Mouse (Mus musculus): ENCODE measurements around the gene Timp2. TPM values are rescaled to one million over a fixed set of nuclear protein-coding genes. Genes with fewer than 3 reads are reported as not detected.

The Timp2 gene
- polyA plus RNA-seq, 1 experiment from 2014 or later = 117 TPM

- Histone ChIP-seq H3K4me3 (no peak overlapping the region), H3K36me3 (peaks cover 18% of the 10 kb centered on the region), H3K9me3 (no peaks in the 10 kb centered on the region), H3K4me1 (peaks cover 91% of the 10 kb centered on the region), H3K27me3 (no peaks in the 10 kb centered on the region), H3K9ac (peak overlapping the region; percentile 40; the same call in 1 of the 2 replicates), H3K4me2 (peak overlapping the region; percentile 22; the same call in 1 of the 2 replicates), H3K27ac (no peak overlapping the region; the same call in 1 of the 2 replicates)
- ATAC-seq (ENCODE audit: insufficient number of reproducible peaks, insufficient read depth, low FRiP score, low TSS enrichment, low read depth) = no peak
- WGBS = 87% methylated on average over 5 of the region's 5 CpGs
Measured at GRCm38 (mm10) chr11:118349494-118349893, 6.0 kb downstream of the Timp2 start.

GRCm38 (mm10) chr11:118348877-118349276 lies 6.7 kb downstream of the Timp2 start:
- no peak overlapping the region for H3K4me3 ChIP-seq
- peak overlapping the region; percentile 40 for H3K9ac ChIP-seq
- no peak for ATAC-seq (ENCODE audit: insufficient number of reproducible peaks, insufficient read depth, low FRiP score, low TSS enrichment, low read depth)
- peaks cover 18% of the 10 kb centered on the region for H3K36me3 ChIP-seq
- peak overlapping the region; percentile 71 for H3K27ac ChIP-seq
- peaks cover 90% of the 10 kb centered on the region for H3K4me1 ChIP-seq
- no peaks in the 10 kb centered on the region for H3K9me3 ChIP-seq
- 57% methylated on average over 5 of the region's 5 CpGs for WGBS
- H3K27me3 ChIP-seq = no peaks in the 10 kb centered on the region
- H3K4me2 ChIP-seq = peak overlapping the region; percentile 22; the same call in 1 of the 2 replicates

DNA sequence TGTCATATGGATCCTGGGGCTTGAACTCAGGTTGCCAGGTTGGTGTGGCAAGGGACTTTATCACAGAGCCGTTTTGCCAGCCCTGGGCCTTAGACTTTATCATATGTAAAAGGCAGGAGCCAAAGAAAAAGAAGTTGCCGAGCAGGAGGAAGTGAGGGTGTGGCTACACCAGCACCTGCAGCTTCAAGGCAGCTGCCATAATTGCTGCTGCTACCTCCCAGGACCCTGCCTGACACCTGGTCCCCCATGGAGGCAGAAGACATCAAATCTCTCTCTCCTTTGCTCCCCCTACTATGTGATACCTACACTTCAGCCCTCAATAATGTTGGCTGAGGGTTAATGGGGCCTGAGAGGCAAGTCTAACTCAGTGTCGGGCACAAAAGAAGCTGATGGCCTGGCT lies 7.1 kb downstream of the Timp2 start:
- 46% methylated on average over 3 of the region's 3 CpGs for WGBS
- ATAC-seq (ENCODE audit: insufficient number of reproducible peaks, insufficient read depth, low FRiP score, low TSS enrichment, low read depth) = no peak
- Histone ChIP-seq H3K9me3 (no peaks in the 10 kb centered on the region), H3K4me2 (no peak overlapping the region), H3K9ac (0 out of 2 replicates have a peak overlapping the region, but pooled peaks have one; percentile 40), H3K27me3 (no peaks in the 10 kb centered on the region), H3K4me3 (no peak overlapping the region), H3K4me1 (peaks cover 85% of the 10 kb centered on the region), H3K27ac (peak overlapping the region; percentile 71), H3K36me3 (peaks cover 18% of the 10 kb centered on the region)

- 0 out of 2 replicates have a peak overlapping the region, but pooled peaks have one; percentile 9 for H3K27ac ChIP-seq
- peaks cover 80% of the 10 kb centered on the region for H3K4me1 ChIP-seq
- no peak for ATAC-seq (ENCODE audit: insufficient number of reproducible peaks, insufficient read depth, low FRiP score, low TSS enrichment, low read depth)
- no peak overlapping the region for H3K4me2 ChIP-seq
- H3K36me3 ChIP-seq = peaks cover 18% of the 10 kb centered on the region
- H3K27me3 ChIP-seq = no peaks in the 10 kb centered on the region
- H3K9me3 ChIP-seq = no peaks in the 10 kb centered on the region
- H3K4me3 ChIP-seq = no peak overlapping the region
- WGBS = 70% methylated on average over 12 of the region's 12 CpGs
- no peak overlapping the region for H3K9ac ChIP-seq
Measured at GRCm38 (mm10) chr11:118347911-118348310, 7.6 kb downstream of the Timp2 start.

- H3K4me3 ChIP-seq = no peak overlapping the region
- WGBS = 90% methylated on average over 2 of the region's 2 CpGs
- H3K27ac ChIP-seq = 0 out of 2 replicates have a peak overlapping the region, but pooled peaks have one; percentile 9
- no peaks in the 10 kb centered on the region for H3K9me3 ChIP-seq
- no peaks in the 10 kb centered on the region for H3K27me3 ChIP-seq
- H3K36me3 ChIP-seq = peaks cover 13% of the 10 kb centered on the region
- H3K4me1 ChIP-seq = peaks cover 79% of the 10 kb centered on the region
- no peak for ATAC-seq (ENCODE audit: insufficient number of reproducible peaks, insufficient read depth, low FRiP score, low TSS enrichment, low read depth)
- H3K9ac ChIP-seq = no peak overlapping the region
- no peak overlapping the region for H3K4me2 ChIP-seq
Measured at GRCm38 (mm10) chr11:118347391-118347790, 8.1 kb downstream of the Timp2 start.

GRCm38 (mm10) chr11:118346395-118347096 lies 9.0 kb downstream of the Timp2 start:
- Histone ChIP-seq H3K36me3 (peaks cover 5% of the 10 kb centered on the region), H3K4me3 (no peak overlapping the region), H3K9me3 (no peaks in the 10 kb centered on the region), H3K4me1 (peaks cover 78% of the 10 kb centered on the region), H3K27me3 (no peaks in the 10 kb centered on the region), H3K9ac (no peak overlapping the region), H3K27ac (0 out of 2 replicates have a peak overlapping the region, but pooled peaks have one; percentile 34), H3K4me2 (no peak overlapping the region)
- 83% methylated on average over 8 of the region's 8 CpGs for whole genome bisulfite sequencing
- no peak for ATAC-seq (ENCODE audit: insufficient number of reproducible peaks, insufficient read depth, low FRiP score, low TSS enrichment, low read depth)

DNA sequence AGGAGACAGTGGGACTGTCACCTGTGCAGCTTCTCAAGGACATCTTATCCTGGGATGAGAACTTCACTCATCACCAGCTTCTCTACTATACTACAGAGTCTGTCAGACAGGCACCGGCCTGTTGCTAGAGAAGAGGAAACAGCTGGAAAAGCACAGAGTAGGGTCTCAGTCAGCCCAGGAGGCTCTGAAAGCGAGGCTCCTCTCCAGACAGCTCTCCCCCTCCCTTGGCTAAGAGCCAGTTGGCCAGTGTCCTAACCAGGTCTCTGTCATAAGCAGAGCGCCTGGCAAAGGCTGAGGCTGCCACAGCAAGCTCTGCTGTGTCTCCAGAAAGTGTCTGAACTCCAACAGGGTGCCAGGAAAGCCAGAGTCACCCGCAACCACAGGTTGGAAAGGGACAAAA lies 9.8 kb downstream of the Timp2 start:
- Histone ChIP-seq H3K36me3 (peaks cover 7% of the 10 kb centered on the region), H3K4me2 (no peak overlapping the region), H3K4me1 (peaks cover 70% of the 10 kb centered on the region), H3K9ac (no peak overlapping the region), H3K9me3 (no peaks in the 10 kb centered on the region), H3K27me3 (no peaks in the 10 kb centered on the region), H3K27ac (peak overlapping the region; percentile 34; the same call in 1 of the 2 replicates), H3K4me3 (no peak overlapping the region)
- ATAC-seq (ENCODE audit: insufficient number of reproducible peaks, insufficient read depth, low FRiP score, low TSS enrichment, low read depth) = no peak
- 49% methylated on average over 4 of the region's 4 CpGs for WGBS

DNA sequence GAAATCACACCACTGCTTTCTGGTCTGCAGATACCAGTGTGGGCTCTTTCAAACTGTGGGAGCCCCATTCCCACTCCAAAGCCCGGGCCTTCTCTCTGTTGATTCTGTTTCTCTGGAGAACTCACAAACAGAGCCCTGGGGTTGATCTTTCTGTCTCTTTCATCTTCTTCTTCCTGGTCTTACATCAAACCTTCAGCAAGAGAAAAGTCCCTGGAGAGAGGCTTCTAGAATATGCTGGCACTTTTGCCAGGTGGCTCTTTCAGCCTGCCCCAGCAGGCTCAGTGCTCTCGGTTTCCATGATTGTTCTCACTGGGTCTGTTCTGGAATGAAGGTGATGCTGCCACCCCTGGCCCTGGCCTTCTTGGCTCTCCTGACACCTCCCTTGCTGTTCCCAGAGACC lies 11.9 kb downstream of the Timp2 start:
- no peak overlapping the region for H3K27ac ChIP-seq
- H3K4me1 ChIP-seq = peaks cover 49% of the 10 kb centered on the region
- H3K9me3 ChIP-seq = no peaks in the 10 kb centered on the region
- no peak overlapping the region for H3K4me3 ChIP-seq
- no peaks in the 10 kb centered on the region for H3K27me3 ChIP-seq
- peaks cover 15% of the 10 kb centered on the region for H3K36me3 ChIP-seq
- ATAC-seq (ENCODE audit: insufficient number of reproducible peaks, insufficient read depth, low FRiP score, low TSS enrichment, low read depth) = no peak
- 81% methylated on average over 2 of the region's 2 CpGs for WGBS
- no peak overlapping the region for H3K9ac ChIP-seq
- no peak overlapping the region for H3K4me2 ChIP-seq

- WGBS = 47% methylated on average over 7 of the region's 7 CpGs
- H3K4me1 ChIP-seq = peaks cover 39% of the 10 kb centered on the region
- no peak within 1 kb of the TSS for H3K27ac ChIP-seq
Measured at GRCm38 (mm10) chr11:118342400-118342981, 13.0 kb downstream of the Timp2 start, which contains the start of gene Cep295nl. Gene Cep295nl, minus strand, starts transcription at chr11:118342500.

DNA sequence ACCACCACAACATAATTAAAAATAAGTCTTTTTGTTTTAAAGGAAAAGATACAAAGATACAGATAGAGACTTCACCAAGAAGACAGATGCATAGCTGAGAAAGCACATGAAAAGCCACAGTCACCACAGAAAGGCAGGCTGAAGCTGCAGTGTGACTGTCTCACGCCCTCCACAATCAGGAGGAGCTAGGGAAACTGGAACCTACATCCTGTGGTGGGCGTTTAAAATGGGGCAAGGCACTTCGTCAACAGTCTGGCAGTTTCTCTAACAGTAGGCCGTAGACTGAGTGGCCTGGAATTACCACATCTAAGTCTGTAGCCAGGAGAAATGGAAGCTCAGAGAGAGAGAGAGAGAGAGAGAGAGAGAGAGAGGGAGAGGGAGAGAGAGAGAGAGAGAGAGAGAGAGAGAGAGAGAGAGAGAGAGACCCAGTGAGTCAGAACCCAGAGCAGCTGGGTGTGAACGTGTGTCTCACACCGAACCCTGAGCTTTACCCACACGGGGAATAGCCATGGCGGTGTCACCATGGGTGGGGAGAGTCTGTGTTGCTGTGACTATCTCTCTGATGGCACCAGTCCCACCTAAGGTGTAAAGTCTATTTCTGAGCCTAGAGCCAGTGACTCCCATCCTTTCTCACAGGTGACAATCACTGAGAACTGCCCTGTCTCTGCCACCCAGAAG lies 17.9 kb downstream of the Timp2 start:
- Histone ChIP-seq H3K27me3 (no peaks in the 10 kb centered on the region), H3K4me1 (peaks cover 28% of the 10 kb centered on the region), H3K4me2 (no peak overlapping the region), H3K27ac (no peak overlapping the region), H3K36me3 (peaks cover 31% of the 10 kb centered on the region), H3K9me3 (no peaks in the 10 kb centered on the region), H3K9ac (no peak overlapping the region), H3K4me3 (no peak overlapping the region)
- 80% methylated on average over 8 of the region's 8 CpGs for WGBS
- no peak for ATAC-seq (ENCODE audit: insufficient number of reproducible peaks, insufficient read depth, low FRiP score, low TSS enrichment, low read depth)

More at GRCm38 (mm10) chr11:118342400-118342981, 13.0 kb downstream of the Timp2 start, which contains the start of gene Cep295nl:
- H3K27me3 ChIP-seq = no peaks in the 10 kb centered on the region
- no peak for ATAC-seq (ENCODE audit: insufficient number of reproducible peaks, insufficient read depth, low FRiP score, low TSS enrichment, low read depth)
- H3K4me3 ChIP-seq = no peak within 1 kb of the TSS
- peaks cover 18% of the 10 kb centered on the region for H3K36me3 ChIP-seq
- no peaks in the 10 kb centered on the region for H3K9me3 ChIP-seq
- no peak within 1 kb of the TSS for H3K9ac ChIP-seq
- H3K4me2 ChIP-seq = no peak within 1 kb of the TSS

DNA sequence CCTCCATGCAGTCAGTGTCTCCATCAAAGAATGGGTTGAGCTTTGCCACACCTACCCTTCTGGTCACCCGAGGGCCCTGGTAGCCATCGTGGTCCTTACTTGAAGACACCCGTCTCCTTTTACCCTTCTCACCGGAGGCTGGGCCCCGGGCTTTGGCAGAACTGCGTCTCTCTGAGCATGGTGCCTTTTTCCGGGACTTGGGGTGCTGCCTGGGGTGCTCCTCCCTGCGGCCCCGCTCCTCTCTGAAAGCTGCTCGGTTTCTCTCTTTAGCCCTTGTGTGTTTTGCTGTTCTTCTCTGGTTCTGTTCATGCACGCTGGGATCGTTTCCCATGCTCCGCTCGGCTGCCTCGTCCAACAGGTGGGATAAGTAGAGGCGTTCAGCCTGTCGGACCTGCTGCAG lies 22.1 kb downstream of the Timp2 start:
- H3K4me2 ChIP-seq = no peak overlapping the region
- 0 out of 2 replicates have a peak, but pooled peaks cover 5% of the 10 kb centered on the region for H3K9me3 ChIP-seq
- WGBS = 82% methylated on average over 17 of the region's 17 CpGs
- ATAC-seq (ENCODE audit: insufficient number of reproducible peaks, insufficient read depth, low FRiP score, low TSS enrichment, low read depth) = no peak
- peaks cover 43% of the 10 kb centered on the region for H3K36me3 ChIP-seq
- peak overlapping the region; percentile 39; the same call in 1 of the 2 replicates for H3K27ac ChIP-seq
- H3K4me1 ChIP-seq = peaks cover 30% of the 10 kb centered on the region
- no peaks in the 10 kb centered on the region for H3K27me3 ChIP-seq
- no peak overlapping the region for H3K4me3 ChIP-seq
- 0 out of 2 replicates have a peak overlapping the region, but pooled peaks have one; percentile 12 for H3K9ac ChIP-seq

Data from embryonic facial prominence, embryonic 13.5 days (tissue).